Mouse (Mus musculus) CH12.LX (cell line): Measurements from ENCODE around the gene Bhlhe40. TPM values are rescaled to one million over a fixed set of nuclear protein-coding genes. Genes with fewer than 3 reads are reported as not detected.
A peak's percentile ranks its signal among the peaks of the same experiment; 100 is the strongest.

ENCODE experiments used
- DNase-seq: peaks from one replicate; pipeline ENCODE4 v3.0.0-alpha.2; 2013; ENCODE audit errors: extremely low read depth
- H3K27ac ChIP-seq: 2 replicates; pipeline ENCODE4 v1.5.1; 2012; ENCODE audit warnings: low read depth, mild to moderate bottlenecking, control low read depth, moderate library complexity; ENCODE audit not compliant: insufficient read depth
- H3K27me3 ChIP-seq: replicated peaks from 2 replicates; pipeline ENCODE3; 2012; ENCODE audit warnings: inconsistent platforms
- H3K36me3 ChIP-seq, 2 experiments: replicated peaks in 1 of 2; 2 replicates each; pipeline versions ENCODE3 to v1.6.1; 2012; ENCODE audit warnings: inconsistent platforms in 1 of 2, low read length in 1 of 2, mild to moderate bottlenecking in 1 of 2, mixed read lengths in 1 of 2, moderate library complexity in 1 of 2; ENCODE audit not compliant: control insufficient read depth in 1 of 2, insufficient read depth in 1 of 2
- H3K4me1 ChIP-seq, 2 experiments: 2 replicates each; pipeline ENCODE4 v1.6.1; 2012; ENCODE audit warnings: inconsistent platforms in 1 of 2, moderate library complexity in 1 of 2; ENCODE audit not compliant: insufficient read depth in 2 of 2, control insufficient read depth in 1 of 2
- H3K4me2 ChIP-seq: 2 replicates; pipeline ENCODE4 v1.6.1; 2012; ENCODE audit warnings: low read depth, mild to moderate bottlenecking, control low read depth; ENCODE audit not compliant: poor library complexity, insufficient read depth, severe bottlenecking
- H3K4me3 ChIP-seq, 3 experiments: fragments of 150-350 bp in 1 of 3; sonication (generic) in 1 of 3; replicated peaks in 1 of 3; 2 replicates each; pipeline versions ENCODE3 to v1.5.1; 2011 to 2012; ENCODE audit warnings: low read depth in 2 of 3, low read length in 2 of 3, mild to moderate bottlenecking in 2 of 3, moderate library complexity in 2 of 3, control low read depth in 1 of 3, improper control_type of control experiment in 1 of 3, inconsistent platforms in 1 of 3, mixed read lengths in 1 of 3; ENCODE audit not compliant: poor library complexity in 1 of 3
- H3K79me2 ChIP-seq: replicated peaks from 2 replicates; pipeline ENCODE4 v1.6.1; 2012; ENCODE audit warnings: mild to moderate bottlenecking, moderate library complexity; ENCODE audit not compliant: control insufficient read depth, poor library complexity, insufficient read depth, severe bottlenecking; ENCODE audit errors: extremely low read depth
- H3K9ac ChIP-seq: 2 replicates; pipeline ENCODE4 v1.6.1; 2012; ENCODE audit warnings: low read depth, mild to moderate bottlenecking, control low read depth, moderate library complexity; ENCODE audit not compliant: insufficient read depth
- H3K9me3 ChIP-seq: replicated peaks from 2 replicates; pipeline ENCODE3; 2012; ENCODE audit warnings: low read length, inconsistent platforms, mixed read lengths
- BHLHE40 ChIP-seq: IDR thresholded peaks from 2 replicates; pipeline ENCODE4 v1.6.1; 2011; ENCODE audit warnings: mild to moderate bottlenecking, low read depth, low read length, improper control_type of control experiment
- CHD2 ChIP-seq: IDR thresholded peaks from 2 replicates; pipeline ENCODE4 v1.6.1; 2011; ENCODE audit warnings: low read length, improper control_type of control experiment
- CTCF ChIP-seq, 2 experiments: IDR thresholded peaks in 1 of 2; conservative IDR thresholded peaks in 1 of 2; 2 replicates each; pipeline ENCODE4 v1.5.1; 2011 to 2012; ENCODE audit warnings: low read depth in 2 of 2, low read length in 2 of 2, improper control_type of control experiment in 1 of 2, inconsistent platforms in 1 of 2, mild to moderate bottlenecking in 1 of 2, moderate library complexity in 1 of 2
- ELF1 ChIP-seq: IDR thresholded peaks from 2 replicates; pipeline ENCODE4 v1.6.1; 2014; ENCODE audit warnings: low read depth, mild to moderate bottlenecking, inconsistent platforms, low read length, improper control_type of control experiment
- EP300 ChIP-seq: IDR thresholded peaks from 2 replicates; pipeline ENCODE4 v1.6.1; 2011; ENCODE audit warnings: low read length, improper control_type of control experiment
- ETS1 ChIP-seq: conservative IDR thresholded peaks from 2 replicates; pipeline ENCODE4 v1.6.1; 2012; ENCODE audit warnings: low read depth, mild to moderate bottlenecking, inconsistent platforms, low read length, improper control_type of control experiment, moderate library complexity
- GABPA ChIP-seq: IDR thresholded peaks from 2 replicates; pipeline ENCODE4 v1.6.1; 2012; ENCODE audit warnings: low read depth, low read length, improper control_type of control experiment, inconsistent platforms; ENCODE audit not compliant: insufficient replicate concordance
- HCFC1 ChIP-seq: IDR thresholded peaks from 2 replicates; pipeline ENCODE4 v1.6.1; 2012; ENCODE audit warnings: low read depth, mild to moderate bottlenecking, inconsistent platforms, low read length, improper control_type of control experiment
- IRF4 ChIP-seq: IDR thresholded peaks from 2 replicates; pipeline ENCODE4 v1.6.1; 2014; ENCODE audit warnings: low read depth, mild to moderate bottlenecking, inconsistent platforms, low read length, improper control_type of control experiment
- JUN ChIP-seq: IDR thresholded peaks from 2 replicates; pipeline ENCODE4 v1.6.1; 2011; ENCODE audit warnings: low read depth, mild to moderate bottlenecking, low read length, improper control_type of control experiment, moderate library complexity; ENCODE audit not compliant: insufficient read depth
- JUND ChIP-seq: conservative IDR thresholded peaks from 2 replicates; pipeline ENCODE4 v1.6.1; 2011; ENCODE audit warnings: low read depth, low read length, improper control_type of control experiment
- KAT2A ChIP-seq: IDR thresholded peaks from 2 replicates; pipeline ENCODE4 v1.6.1; 2012; ENCODE audit warnings: low read length, improper control_type of control experiment, inconsistent platforms; ENCODE audit not compliant: insufficient replicate concordance
- MAFK ChIP-seq: IDR thresholded peaks from 2 replicates; pipeline ENCODE4 v1.6.1; 2011; ENCODE audit warnings: low read length, improper control_type of control experiment; ENCODE audit not compliant: insufficient replicate concordance
- MAX ChIP-seq: IDR thresholded peaks from 2 replicates; pipeline ENCODE4 v1.6.1; 2011; ENCODE audit warnings: low read length, improper control_type of control experiment
- MAZ ChIP-seq: IDR thresholded peaks from 2 replicates; pipeline ENCODE4 v1.6.1; 2012; ENCODE audit warnings: low read depth, mild to moderate bottlenecking, inconsistent platforms, low read length, improper control_type of control experiment, moderate library complexity
- MEF2A ChIP-seq: IDR thresholded peaks from 2 replicates; pipeline ENCODE4 v1.6.1; 2014; ENCODE audit warnings: low read depth, mild to moderate bottlenecking, inconsistent platforms, low read length, improper control_type of control experiment, borderline replicate concordance
- MYC ChIP-seq: IDR thresholded peaks from 2 replicates; pipeline ENCODE4 v1.6.1; 2011; ENCODE audit warnings: low read depth, mild to moderate bottlenecking, improper control_type of control experiment, low read length
- NELFE ChIP-seq: IDR thresholded peaks from 2 replicates; pipeline ENCODE4 v1.6.1; 2011; ENCODE audit warnings: low read depth, low read length, improper control_type of control experiment
- TCF12 ChIP-seq: IDR thresholded peaks from 2 replicates; pipeline ENCODE4 v1.6.1; 2014; ENCODE audit warnings: low read depth, mild to moderate bottlenecking, inconsistent platforms, low read length, improper control_type of control experiment
- USF1 ChIP-seq: IDR thresholded peaks from 2 replicates; pipeline ENCODE4 v1.6.1; 2014; ENCODE audit warnings: low read depth, mild to moderate bottlenecking, inconsistent platforms, low read length, improper control_type of control experiment
- ZC3H11A ChIP-seq: IDR thresholded peaks from 2 replicates; pipeline ENCODE4 v1.6.1; 2012; ENCODE audit warnings: low read depth, mild to moderate bottlenecking, inconsistent platforms, low read length, improper control_type of control experiment
- ZKSCAN1 ChIP-seq: IDR thresholded peaks from 2 replicates; pipeline ENCODE4 v1.6.1; 2012; ENCODE audit warnings: low read depth, inconsistent platforms, low read length, improper control_type of control experiment, borderline replicate concordance
- ZMIZ1 ChIP-seq: IDR thresholded peaks from 2 replicates; pipeline ENCODE4 v1.6.1; 2012; ENCODE audit warnings: low read depth, mild to moderate bottlenecking, inconsistent platforms, low read length, improper control_type of control experiment
- ZNF384 ChIP-seq: IDR thresholded peaks from 2 replicates; pipeline ENCODE4 v1.6.1; 2012; ENCODE audit warnings: low read depth, low read length, improper control_type of control experiment, inconsistent platforms
- dilution Hi-C: fragments of 300-500 bp; cut with MboI; formaldehyde crosslinking; loops from 2 replicates; pipeline ENCODE4 v1.14.3; 2020; ENCODE audit warnings: low sequenced_read_pairs; ENCODE audit not compliant: extremely low pct_unique_long_range_greater_than_20kb, extremely low pct_ligation_motif_present
- in situ Hi-C: fragments of 300-500 bp; cut with MboI; formaldehyde crosslinking; loops from 3 replicates; pipeline ENCODE4 v1.14.3; 2019; ENCODE audit warnings: low sequenced_read_pairs, low pct_ligation_motif_present, low pct_unique_long_range_greater_than_20kb, mixed read lengths
- polyA plus RNA-seq: library from polyadenylated mRNA; unstranded; fragments of >175 nt; gene quantifications from 2 replicates; pipeline ENCODE4 v1.2.1, GENCODE M21; 2012; ENCODE audit warnings: low read depth; ENCODE audit not compliant: insufficient read length
- total RNA-seq, 2 experiments: library from RNA; depleted of rRNA; stranded (reverse); fragments of 300-350 nt in 1 of 2; fragments of >200 nt in 1 of 2; gene quantifications; 2 replicates each; pipeline ENCODE4 v1.2.3; 2012 to 2014

Bhlhe40 gene
- total and polyA plus RNA-seq, 3 experiments = 55.4 to 130 (median 117) TPM

GRCm38 (mm10) chr6:108623028-108623565 lies 37.3 kb upstream of the Bhlhe40 start:
- TF ChIP-seq MAZ (no peak), ZKSCAN1 (no peak), ZNF384 (no peak), USF1 (no peak), NELFE (no peak), KAT2A (no peak), ELF1 (no peak), CTCF (conservative IDR thresholded peaks at IDR 0.05 in 1 of 2, IDR thresholded peaks at IDR 0.05 in 1 of 2; ENCODE audit: low read depth in 2 of 2, low read length in 2 of 2) (no peak), JUN (no peak), MYC (no peak), JUND (no peak), ETS1 (no peak)
- Histone ChIP-seq H3K4me1 (peaks cover 0 to 16% of the 10 kb centered on the region in 2 experiments; a peak in 2 of 4 replicates), H3K4me2 (no peak overlapping the region), H3K9me3 (peaks cover 4% of the 10 kb centered on the region), H3K27ac (no peak overlapping the region), H3K79me2 (no peaks in the 10 kb centered on the region), H3K36me3 (no peaks in the 10 kb centered on the region), H3K4me3 (no peak overlapping the region), H3K27me3 (no peaks in the 10 kb centered on the region), H3K9ac (no peak overlapping the region)
- in situ Hi-C loops (no loop called here), dilution Hi-C loops (no loop called here)
- DNase-seq = no peak

GRCm38 (mm10) chr6:108624915-108625314 lies 35.5 kb upstream of the Bhlhe40 start:
- no peak overlapping the region for H3K4me2 ChIP-seq
- no peak overlapping the region for H3K27ac ChIP-seq
- no peak overlapping the region for H3K9ac ChIP-seq
- H3K4me1 ChIP-seq = peaks cover 0 to 16% of the 10 kb centered on the region in 2 experiments; a peak in 2 of 4 replicates
- H3K9me3 ChIP-seq = peaks cover 13% of the 10 kb centered on the region
- in situ Hi-C loops (no loop called here), dilution Hi-C loops (no loop called here)
- no peaks in the 10 kb centered on the region for H3K79me2 ChIP-seq
- peak; percentile 82 for DNase-seq
- TF ChIP-seq MYC (no peak), MAFK (peak; percentile 46; the same call in 1 of the 2 replicates), GABPA (no peak), BHLHE40 (peak; percentile 84), MEF2A (peak; percentile 61; the same call in 1 of the 2 replicates), IRF4 (peak; percentile 52; the same call in 1 of the 2 replicates), CHD2 (peak; percentile 42; the same call in 1 of the 2 replicates), ETS1 (peak; percentile 58; the same call in 1 of the 2 replicates), EP300 (peak; percentile 87), HCFC1 (no peak), MAX (peak; percentile 89), ZMIZ1 (no peak), ZC3H11A (no peak), TCF12 (peak; percentile 57; the same call in 1 of the 2 replicates), MAZ (0 out of 2 replicates have a peak, but pooled peaks have one; percentile 22)
- H3K27me3 ChIP-seq = no peaks in the 10 kb centered on the region
- no peak overlapping the region for H3K4me3 ChIP-seq
- no peaks in the 10 kb centered on the region for H3K36me3 ChIP-seq
